8 mouse cellular contexts compared by ENCODE assay signal in genomic region chr9:121791757-121792521, GRCm38 (mm10). TPM values are rescaled to one million over a fixed set of nuclear protein-coding genes. Genes with fewer than 3 reads are reported as not detected.
DNase-seq lines count a peak whose midpoint lies in the region; ATAC-seq and TF ChIP-seq lines count a peak whose summit lies in the region.
"Had no signal": no experiment of that assay in that cellular context is flagged by ENCODE, and none has a peak within 500 bp of the region (broad histone marks: within the 10 kb centered on the region; RNA-seq: fewer than 3 reads in every experiment).

Gene Hhatl, minus strand, starts transcription at chr9:121792507.

- H3K9me3 ChIP-seq in heart, embryonic 11.5 days (replicated peaks; ENCODE audit: control insufficient read depth, low read length) = no peaks in the 10 kb centered on the region
- H3K9me3 ChIP-seq in kidney, embryonic 16.5 days (ENCODE audit: low read length) = no peaks in the 10 kb centered on the region
- H3K9me3 ChIP-seq in hindbrain, embryonic 12.5 days (replicated peaks) = no peaks in the 10 kb centered on the region
- no peaks in the 10 kb centered on the region for H3K9me3 ChIP-seq in liver, embryonic 11.5 days (ENCODE audit: control insufficient read depth, low read length)

- TF ChIP-seq CTCF in testis, adult 2 months (IDR thresholded peaks at IDR 0.05; ENCODE audit: control insufficient read depth, insufficient read depth, insufficient replicate concordance, low read depth, low read length) = no peak

- no peaks in the 10 kb centered on the region for H3K36me3 ChIP-seq in testis, adult 2 months (ENCODE audit: control insufficient read depth, insufficient read depth, low read length)
- H3K36me3 ChIP-seq in heart, embryonic 11.5 days (ENCODE audit: control insufficient read depth, insufficient read depth, low read length) = no peaks in the 10 kb centered on the region
- H3K36me3 ChIP-seq in kidney, embryonic 16.5 days (ENCODE audit: insufficient read depth, low read length) = no peaks in the 10 kb centered on the region
- H3K36me3 ChIP-seq in hindbrain, embryonic 12.5 days = no peaks in the 10 kb centered on the region
- H3K36me3 ChIP-seq in liver, embryonic 11.5 days (ENCODE audit: control insufficient read depth, insufficient read depth, low read length) = no peaks in the 10 kb centered on the region

- H3K4me2 ChIP-seq in heart, embryonic 11.5 days = peak within 1 kb of the TSS; percentile 58
- H3K4me2 ChIP-seq in kidney, embryonic 16.5 days (replicated peaks; ENCODE audit: low read depth, low read length) = no peak within 1 kb of the TSS
- H3K4me2 ChIP-seq in hindbrain, embryonic 12.5 days (replicated peaks) = no peak within 1 kb of the TSS
- H3K4me2 ChIP-seq in liver, embryonic 11.5 days = no peak within 1 kb of the TSS
- H3K4me2 ChIP-seq: hindbrain, embryonic 14.5 days had no signal

- H3K4me1 ChIP-seq in testis, adult 2 months (ENCODE audit: control insufficient read depth, insufficient read depth, low read length) = peaks cover 2% of the 10 kb centered on the region
- H3K4me1 ChIP-seq in heart, embryonic 11.5 days (ENCODE audit: control insufficient read depth, insufficient read depth, low read length) = peaks cover 18% of the 10 kb centered on the region; the same call in 1 of the 2 replicates
- peaks cover 7% of the 10 kb centered on the region; the same call in 1 of the 2 replicates for H3K4me1 ChIP-seq in kidney, embryonic 16.5 days (ENCODE audit: insufficient read depth, low read length)
- H3K4me1 ChIP-seq in hindbrain, embryonic 12.5 days = peaks cover 9% of the 10 kb centered on the region; the same call in 1 of the 2 replicates
- no peaks in the 10 kb centered on the region for H3K4me1 ChIP-seq in liver, embryonic 11.5 days (replicated peaks; ENCODE audit: control insufficient read depth, insufficient read depth, low read length)

- H3K27ac ChIP-seq in testis, adult 2 months (ENCODE audit: control insufficient read depth, insufficient read depth, low read depth, low read length) = no peak within 1 kb of the TSS
- 0 out of 2 replicates have a peak within 1 kb of the TSS, but pooled peaks have one; percentile 47 for H3K27ac ChIP-seq in heart, embryonic 11.5 days (ENCODE audit: low read depth, low read length)
- no peak within 1 kb of the TSS for H3K27ac ChIP-seq in kidney, embryonic 16.5 days (ENCODE audit: low read length)
- no peak within 1 kb of the TSS for H3K27ac ChIP-seq in hindbrain, embryonic 12.5 days
- H3K27ac ChIP-seq in liver, embryonic 11.5 days (ENCODE audit: low read depth, low read length) = no peak within 1 kb of the TSS
- H3K27ac ChIP-seq: hindbrain, embryonic 14.5 days had no signal

- H3K4me3 ChIP-seq in testis, adult 2 months (ENCODE audit: control insufficient read depth, low read depth, low read length) = no peak within 1 kb of the TSS
- peak within 1 kb of the TSS; percentile 17; the same call in 1 of the 2 replicates for H3K4me3 ChIP-seq in heart, embryonic 11.5 days (ENCODE audit: low read depth, low read length)
- H3K4me3 ChIP-seq in kidney, embryonic 16.5 days (ENCODE audit: low read length) = no peak within 1 kb of the TSS
- H3K4me3 ChIP-seq in hindbrain, embryonic 12.5 days = no peak within 1 kb of the TSS
- no peak within 1 kb of the TSS for H3K4me3 ChIP-seq in liver, embryonic 11.5 days (ENCODE audit: low read depth, low read length)

- 0 out of 2 replicates have a peak, but pooled peaks have one; percentile 14 for ATAC-seq in heart, embryonic 11.5 days (replicated peaks; ENCODE audit: insufficient number of reproducible peaks, low FRiP score, low TSS enrichment)
- ATAC-seq in kidney, embryonic 16.5 days (ENCODE audit: low FRiP score, low TSS enrichment) = peak; percentile 66
- ATAC-seq in hindbrain, embryonic 12.5 days (ENCODE audit: low FRiP score) = no peak
- ATAC-seq in erythroid progenitor cell, adult 5-6 weeks (replicated peaks; ENCODE audit: low FRiP score, poor library complexity, severe bottlenecking) = no peak
- ATAC-seq in liver, embryonic 11.5 days (replicated peaks; ENCODE audit: low FRiP score) = no peak

- DNase-seq in testis, postnatal 14 days (ENCODE audit: low spot score) = no peak
- DNase-seq in liver, embryonic 11.5 days (ENCODE audit: low spot score) = no peak

- no peak for TF ChIP-seq POLR2A in testis, adult 2 months (IDR thresholded peaks at IDR 0.05; ENCODE audit: control insufficient read depth, low read depth, low read length)

- no peaks in the 10 kb centered on the region for H3K27me3 ChIP-seq in testis, adult 2 months (ENCODE audit: control insufficient read depth, insufficient read depth, low read length)
- H3K27me3 ChIP-seq in heart, embryonic 11.5 days (ENCODE audit: control insufficient read depth, insufficient read depth, low read length) = 0 out of 2 replicates have a peak, but pooled peaks cover 7% of the 10 kb centered on the region
- no peaks in the 10 kb centered on the region for H3K27me3 ChIP-seq in kidney, embryonic 16.5 days (ENCODE audit: insufficient read depth, low read length)
- 0 out of 2 replicates have a peak, but pooled peaks cover 5% of the 10 kb centered on the region for H3K27me3 ChIP-seq in hindbrain, embryonic 12.5 days
- no peaks in the 10 kb centered on the region; the same call in 1 of the 2 replicates for H3K27me3 ChIP-seq in liver, embryonic 11.5 days (replicated peaks; ENCODE audit: control insufficient read depth, insufficient read depth, low read length)

- 50% methylated on average over 24 of the region's 24 CpGs for WGBS in heart, embryonic 11.5 days (ENCODE audit: insufficient replicate concordance)
- WGBS in kidney, embryonic 16.5 days = 31% methylated on average over 21 of the region's 24 CpGs
- WGBS in hindbrain, embryonic 12.5 days = 49% methylated on average over 23 of the region's 24 CpGs
- 54% methylated on average over 24 of the region's 24 CpGs for WGBS in liver, embryonic 11.5 days

- H3K9ac ChIP-seq in heart, embryonic 11.5 days (ENCODE audit: low read depth, low read length) = no peak within 1 kb of the TSS
- no peak within 1 kb of the TSS for H3K9ac ChIP-seq in kidney, embryonic 16.5 days (replicated peaks; ENCODE audit: low read length)
- no peak within 1 kb of the TSS for H3K9ac ChIP-seq in hindbrain, embryonic 12.5 days
- H3K9ac ChIP-seq in liver, embryonic 11.5 days (ENCODE audit: low read depth, low read length) = no peak within 1 kb of the TSS
- H3K9ac ChIP-seq: hindbrain, embryonic 14.5 days had no signal

RNA-seq across cellular contexts. Expression of gene Hhatl, which starts in this region (rescaled TPM):
- 19.8 and 21.3 TPM in 2 replicates for polyA plus RNA-seq in testis, adult 2 months (2012; rRNA removed)
- polyA plus RNA-seq in heart, embryonic 11.5 days (2014; fragmentation: Nextera tagmentation; extraction: Ambion mirVana) = 3.6 and 4.8 TPM in 2 replicates
- 0.50 and 0.56 TPM in 2 replicates for polyA plus RNA-seq in kidney, embryonic 16.5 days (2015; fragmentation: Nextera tagmentation; extraction: Ambion mirVana)
- 0.13 and 0.15 TPM in 2 replicates for polyA plus RNA-seq in hindbrain, embryonic 12.5 days (2016; fragmentation: Nextera tagmentation; extraction: Ambion mirVana)
- total RNA-seq in erythroid progenitor cell, adult 5-6 weeks (2015; ENCODE audit: low replicate concordance) = not detected in 2 replicates
- total RNA-seq in erythroid progenitor cell, adult 5-6 weeks (2017; ENCODE audit: low replicate concordance) = not detected in 2 replicates
- not detected in 2 replicates for polyA plus RNA-seq in liver, embryonic 11.5 days (2014; fragmentation: Nextera tagmentation; extraction: Ambion mirVana)
- polyA plus RNA-seq: hindbrain, embryonic 14.5 days had no signal

Comparison
In these comparisons a context has a peak if more than half of its experiments do, and no peak if none do; other contexts are left out.
1. Peak in ATAC-seq in kidney, embryonic 16.5 days; RNA of the gene not detected or under 1 TPM.